Mouse (Mus musculus): ENCODE measurements around the gene Rpusd4. TPM values are rescaled to one million over a fixed set of nuclear protein-coding genes. Genes with fewer than 3 reads are reported as not detected.

Rpusd4 gene
- 1.5 and 1.9 TPM in 2 replicates for polyA plus RNA-seq (2012)

DNA sequence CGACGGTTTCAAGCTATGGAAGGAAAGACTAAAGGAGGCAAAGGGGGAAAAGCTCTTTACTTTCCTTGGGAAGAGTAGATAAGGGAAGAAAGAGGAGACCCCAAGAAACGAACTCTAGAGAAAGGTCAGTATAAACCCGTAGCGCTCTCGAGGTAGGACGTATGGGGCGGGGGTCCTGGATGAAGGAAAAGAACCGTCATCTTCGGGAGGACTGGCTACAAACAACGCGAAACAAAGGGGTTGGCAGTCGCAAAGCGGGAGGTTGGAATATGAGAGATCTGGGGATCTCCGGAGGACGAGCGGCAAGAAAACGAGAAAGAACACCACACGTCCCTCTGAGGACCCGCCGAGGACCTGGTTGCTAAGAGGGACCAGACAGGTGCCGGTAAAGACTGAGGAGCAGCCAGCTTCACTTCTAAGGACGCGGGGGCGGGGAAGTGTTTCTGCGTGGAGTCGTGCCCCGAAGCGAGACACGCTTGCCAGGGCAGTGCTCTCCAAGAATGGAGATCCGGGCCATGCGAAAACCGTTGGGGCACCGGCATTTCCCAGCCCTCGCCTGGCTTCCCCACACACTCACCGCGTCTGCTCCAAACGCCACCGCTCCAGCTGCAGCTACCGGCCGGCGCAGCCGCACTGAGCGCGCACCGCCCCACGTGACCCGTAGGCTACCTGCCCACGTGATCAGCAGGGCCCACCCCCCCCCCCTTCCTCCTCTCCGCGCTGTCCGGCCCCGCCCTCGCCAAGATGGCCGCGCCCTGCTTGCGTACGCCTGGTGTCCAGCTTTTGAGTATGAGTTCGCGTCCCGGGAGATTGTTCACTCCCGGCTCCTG, at the start of gene Rpusd4, which contains the start of gene Fam118b:
Gene Rpusd4, plus strand, starts transcription at position 720 of the 830 bp plus-strand sequence.
Gene Fam118b, minus strand, starts transcription at position 660 of the 830 bp plus-strand sequence.

Other genes with a start within 250 kb of the Rpusd4 start
- gene St3gal4, start 148.6 kb upstream of the Rpusd4 start, polyA plus RNA-seq (2012) = 31.0 and 31.8 TPM in 2 replicates
- gene Dcps, start 91.8 kb upstream of the Rpusd4 start, polyA plus RNA-seq (2012) = 77.9 and 90.4 TPM in 2 replicates
- gene Srpr, start 67.7 kb upstream of the Rpusd4 start, polyA plus RNA-seq (2012) = 12.3 and 13.1 TPM in 2 replicates
- gene Tirap, start 67.6 kb upstream of the Rpusd4 start, polyA plus RNA-seq (2012) = 3.6 and 3.9 TPM in 2 replicates
- gene Foxred1, start 56.8 kb upstream of the Rpusd4 start, polyA plus RNA-seq (2012) = 12.9 and 15.2 TPM in 2 replicates
- gene Fam118b, start 60 bp upstream of the Rpusd4 start, polyA plus RNA-seq (2012) = 5.5 and 7.2 TPM in 2 replicates
- gene Cdon, start 153.3 kb downstream of the Rpusd4 start, polyA plus RNA-seq (2012) = 0.07 and 0.23 TPM in 2 replicates

Measured in megakaryocyte-erythroid progenitor cell, adult 5 weeks (primary cell).